Mouse (Mus musculus): ENCODE results near the gene Arl4d.

DNA sequence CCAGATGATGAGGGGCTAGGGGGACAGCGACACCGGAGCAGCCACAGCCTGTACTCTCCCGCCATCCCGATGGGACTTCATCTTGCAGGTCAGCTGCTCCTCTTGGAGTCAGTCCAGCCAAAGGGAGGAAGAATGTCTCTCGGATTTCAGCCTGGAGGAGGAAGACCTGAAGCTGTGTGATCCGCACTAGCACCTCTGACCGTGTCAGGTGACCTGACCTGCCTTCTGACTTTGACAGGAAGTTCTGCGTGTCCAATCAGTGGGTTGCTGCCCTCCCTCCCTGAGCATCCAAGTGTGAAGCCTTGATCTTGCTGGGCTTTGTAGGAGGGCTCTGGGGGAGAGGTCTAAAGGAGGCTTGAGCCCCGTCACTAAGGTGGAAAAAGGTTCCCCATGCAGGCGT is 29.7 kb upstream of the Arl4d start:
- TF ChIP-seq RCOR1 (conservative IDR thresholded peaks at IDR 0.05; ENCODE audit: low read depth, low read length) (no peak), TCF12 (IDR thresholded peaks at IDR 0.05; ENCODE audit: low read depth, low read length) (no peak), ZC3H11A (IDR thresholded peaks at IDR 0.05; ENCODE audit: low read depth, low read length) (no peak), ETS1 (conservative IDR thresholded peaks at IDR 0.05; ENCODE audit: low read depth, low read length) (no peak), USF1 (IDR thresholded peaks at IDR 0.05; ENCODE audit: low read depth, low read length) (no peak), CTCF (conservative IDR thresholded peaks at IDR 0.05 in 1 of 2, IDR thresholded peaks at IDR 0.05 in 1 of 2; ENCODE audit: low read depth in 2 of 2, low read length in 2 of 2) (no peak)

All from CH12.LX (cell line).